Mouse (Mus musculus): ENCODE results near the gene Rab31.

GRCm38 (mm10) chr17:65786225-65786624 is 13.7 kb upstream of the Rab31 start:
- TF ChIP-seq MAFK (IDR thresholded peaks at IDR 0.05; ENCODE audit: insufficient read depth, low read depth, low read length) (no peak), HCFC1 (IDR thresholded peaks at IDR 0.05; ENCODE audit: borderline replicate concordance, insufficient read depth, low read length) (no peak), ZNF384 (IDR thresholded peaks at IDR 0.05; ENCODE audit: low read depth, low read length) (no peak), CHD2 (IDR thresholded peaks at IDR 0.05; ENCODE audit: low read depth, low read length) (no peak), ZC3H11A (IDR thresholded peaks at IDR 0.05; ENCODE audit: borderline replicate concordance, low read depth, low read length) (no peak)

All from ES-E14 (cell line).